Mouse (Mus musculus): ENCODE results near the gene Rplp2. TPM values are rescaled to one million over a fixed set of nuclear protein-coding genes. Genes with fewer than 3 reads are reported as not detected.
A peak's percentile ranks its signal among the peaks of the same experiment; 100 is the strongest.
"Not testable (repeated sequence)": the region's sequence is repeated elsewhere in the genome, so short reads cannot be mapped to it uniquely, and the experiment has no call there.

Gene Rplp2
- polyA plus RNA-seq (2014; fragmentation: Nextera tagmentation; extraction: Ambion mirVana): 740 and 845 TPM in 2 replicates

DNA sequence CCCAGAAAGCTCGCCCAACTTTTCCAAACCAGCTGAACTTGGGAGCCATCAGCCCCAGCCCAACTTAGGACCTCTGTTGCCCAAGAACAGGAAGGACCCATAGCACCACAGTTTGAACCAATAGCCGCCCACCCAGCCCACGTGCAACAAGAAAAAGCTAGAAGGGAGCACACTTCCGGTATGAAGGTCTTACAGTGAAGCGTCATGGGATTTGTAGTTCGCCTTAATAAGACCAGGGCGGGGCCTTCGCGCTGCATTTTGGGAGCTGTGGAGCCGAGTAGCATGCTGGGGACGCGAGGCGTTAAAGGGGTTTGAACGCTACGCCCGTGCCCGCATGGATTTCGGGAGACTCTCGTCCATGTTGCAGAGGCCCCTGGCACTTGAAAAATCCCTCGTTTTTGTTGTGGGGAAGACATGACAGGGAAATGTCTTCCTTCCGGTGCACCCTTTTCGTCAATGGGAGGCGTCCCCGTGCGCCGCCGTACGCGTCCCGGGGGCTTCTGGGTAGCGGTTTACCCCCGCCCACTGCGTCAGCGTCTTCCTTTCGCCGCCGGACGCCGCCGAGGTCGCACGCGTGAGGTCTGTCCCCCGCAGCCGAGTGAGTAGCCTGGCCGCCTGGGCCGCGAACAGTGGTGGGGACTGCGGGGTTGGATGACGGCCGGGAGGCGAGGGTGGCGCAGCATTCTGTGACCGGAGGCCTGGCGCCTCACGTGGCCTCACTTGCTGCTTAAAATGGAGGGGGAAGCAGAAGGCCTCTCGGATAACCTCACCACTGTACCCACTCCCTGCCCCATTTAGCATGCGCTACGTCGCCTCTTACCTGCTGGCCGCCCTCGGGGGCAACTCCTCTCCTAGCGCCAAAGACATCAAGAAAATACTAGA is at the start of gene Rplp2:
Gene Rplp2, plus strand, starts transcription at position 261 of the 882 bp plus-strand sequence.
- H3K9ac ChIP-seq (ENCODE audit: low read length): peak within 1 kb of the TSS; percentile 86
- DNase-seq (ENCODE audit: low spot score): peak; percentile 97
- peak within 1 kb of the TSS; percentile 87 for H3K4me2 ChIP-seq (ENCODE audit: low read length)
- H3K4me1 ChIP-seq (ENCODE audit: control insufficient read depth, insufficient read depth, low read length): peaks cover 22% of the 10 kb centered on the region
- H3K27ac ChIP-seq (ENCODE audit: low read depth, low read length): peak within 1 kb of the TSS; percentile 86
- H3K27me3 ChIP-seq (replicated peaks; ENCODE audit: control insufficient read depth, insufficient read depth, low read length): 0 out of 2 replicates have a peak, but pooled peaks cover 2% of the 10 kb centered on the region
- H3K4me3 ChIP-seq (ENCODE audit: low read depth, low read length): peak within 1 kb of the TSS; percentile 81
- no peaks in the 10 kb centered on the region for H3K9me3 ChIP-seq (replicated peaks; ENCODE audit: control insufficient read depth, low read length)
- WGBS: under 1% methylated on average over 63 of the region's 63 CpGs
- peaks cover 32% of the 10 kb centered on the region for H3K36me3 ChIP-seq (ENCODE audit: control insufficient read depth, insufficient read depth, low read length)
- peak; percentile 95 for ATAC-seq

DNA sequence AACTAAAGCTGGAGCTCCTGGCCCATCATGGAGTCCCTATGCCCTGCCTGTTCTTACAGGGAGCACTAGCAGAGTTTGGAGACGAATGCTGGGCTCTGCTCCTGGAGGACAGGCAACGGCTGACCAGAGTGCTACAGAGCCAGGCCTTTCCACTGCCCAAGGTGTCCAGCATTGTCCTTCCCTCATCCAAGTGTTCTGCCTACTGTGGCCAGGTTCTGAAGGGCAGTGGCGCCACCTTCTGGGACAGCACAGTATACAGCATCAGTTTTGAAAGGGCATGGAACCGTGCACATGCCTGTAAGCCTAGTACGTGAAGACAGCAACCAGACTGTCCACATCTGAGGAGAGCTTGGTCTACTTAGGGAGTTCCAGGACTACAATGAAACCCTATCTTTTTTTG is 43.9 kb upstream of the Rplp2 start:
- H3K9me3 ChIP-seq (replicated peaks; ENCODE audit: control insufficient read depth, low read length): no peaks in the 10 kb centered on the region
- H3K27ac ChIP-seq (ENCODE audit: low read depth, low read length): no peak overlapping the region
- no peaks in the 10 kb centered on the region for H3K27me3 ChIP-seq (replicated peaks; ENCODE audit: control insufficient read depth, insufficient read depth, low read length)
- H3K9ac ChIP-seq (ENCODE audit: low read length): no peak overlapping the region
- no peak overlapping the region for H3K4me3 ChIP-seq (ENCODE audit: low read depth, low read length)
- H3K36me3 ChIP-seq (ENCODE audit: control insufficient read depth, insufficient read depth, low read length): peaks cover 53% of the 10 kb centered on the region
- ATAC-seq: no peak
- no peaks in the 10 kb centered on the region for H3K4me1 ChIP-seq (ENCODE audit: control insufficient read depth, insufficient read depth, low read length)
- WGBS: 44% methylated on average over 5 of the region's 5 CpGs
- no peak overlapping the region for H3K4me2 ChIP-seq (ENCODE audit: low read length)
- peak; percentile 48 for DNase-seq (ENCODE audit: low spot score)

- ATAC-seq: no peak
- Histone ChIP-seq H3K4me3 (ENCODE audit: low read depth, low read length) (no peak overlapping the region), H3K27ac (ENCODE audit: low read depth, low read length) (no peak overlapping the region), H3K27me3 (replicated peaks; ENCODE audit: control insufficient read depth, insufficient read depth, low read length) (no peaks in the 10 kb centered on the region), H3K4me1 (ENCODE audit: control insufficient read depth, insufficient read depth, low read length) (no peaks in the 10 kb centered on the region), H3K4me2 (ENCODE audit: low read length) (no peak overlapping the region), H3K36me3 (ENCODE audit: control insufficient read depth, insufficient read depth, low read length) (peaks cover 48% of the 10 kb centered on the region), H3K9me3 (replicated peaks; ENCODE audit: control insufficient read depth, low read length) (no peaks in the 10 kb centered on the region), H3K9ac (ENCODE audit: low read length) (no peak overlapping the region)
- no peak for DNase-seq (ENCODE audit: low spot score)
- 83% methylated on average over 4 of the region's 4 CpGs for WGBS
These were observed 41.7 kb upstream of the Rplp2 start for GRCm38 (mm10) chr7:141405466-141405865.

GRCm38 (mm10) chr7:141407670-141408069 is 39.5 kb upstream of the Rplp2 start:
- not testable (repeated sequence) for H3K4me3 ChIP-seq (ENCODE audit: low read depth, low read length); H3K27me3 ChIP-seq (replicated peaks; ENCODE audit: control insufficient read depth, insufficient read depth, low read length); H3K9ac ChIP-seq (ENCODE audit: low read length); H3K27ac ChIP-seq (ENCODE audit: low read depth, low read length); ATAC-seq; H3K4me1 ChIP-seq (ENCODE audit: control insufficient read depth, insufficient read depth, low read length); H3K4me2 ChIP-seq (ENCODE audit: low read length); DNase-seq (ENCODE audit: low spot score); H3K9me3 ChIP-seq (replicated peaks; ENCODE audit: control insufficient read depth, low read length)
- H3K36me3 ChIP-seq (ENCODE audit: control insufficient read depth, insufficient read depth, low read length): peaks cover 26% of the 10 kb centered on the region
- 98% methylated on average over 7 of the region's 7 CpGs for WGBS

DNA sequence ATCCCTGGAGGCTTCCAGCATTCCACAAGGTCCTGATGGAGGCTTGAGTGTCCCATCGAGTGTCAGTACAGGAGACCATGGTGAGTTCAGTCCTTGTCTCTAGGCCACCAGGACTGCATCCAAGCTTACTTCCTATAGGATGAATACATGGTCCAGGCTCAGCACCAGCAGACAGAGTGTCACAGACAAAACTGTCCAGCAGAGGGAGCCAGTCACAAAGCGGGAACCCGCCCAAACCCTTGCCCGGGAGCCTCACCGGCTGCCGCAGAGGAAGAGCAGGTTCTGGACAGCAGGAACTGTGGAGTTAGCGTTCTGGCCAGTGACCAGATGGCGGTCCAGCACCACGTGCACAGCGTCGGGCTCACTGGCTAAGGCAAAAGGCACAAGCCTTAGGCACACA is 38.3 kb upstream of the Rplp2 start:
- Histone ChIP-seq H3K4me3 (ENCODE audit: low read depth, low read length) (no peak overlapping the region), H3K4me2 (ENCODE audit: low read length) (no peak overlapping the region), H3K9me3 (replicated peaks; ENCODE audit: control insufficient read depth, low read length) (no peaks in the 10 kb centered on the region), H3K4me1 (ENCODE audit: control insufficient read depth, insufficient read depth, low read length) (peaks cover 4% of the 10 kb centered on the region; the same call in 1 of the 2 replicates), H3K9ac (ENCODE audit: low read length) (peak overlapping the region; percentile 25; the same call in 1 of the 2 replicates), H3K36me3 (ENCODE audit: control insufficient read depth, insufficient read depth, low read length) (peaks cover 19% of the 10 kb centered on the region), H3K27ac (ENCODE audit: low read depth, low read length) (no peak overlapping the region), H3K27me3 (replicated peaks; ENCODE audit: control insufficient read depth, insufficient read depth, low read length) (no peaks in the 10 kb centered on the region)
- peak; percentile 90 for DNase-seq (ENCODE audit: low spot score)
- ATAC-seq: peak; percentile 75
- WGBS: 6% methylated on average over 11 of the region's 11 CpGs

DNA sequence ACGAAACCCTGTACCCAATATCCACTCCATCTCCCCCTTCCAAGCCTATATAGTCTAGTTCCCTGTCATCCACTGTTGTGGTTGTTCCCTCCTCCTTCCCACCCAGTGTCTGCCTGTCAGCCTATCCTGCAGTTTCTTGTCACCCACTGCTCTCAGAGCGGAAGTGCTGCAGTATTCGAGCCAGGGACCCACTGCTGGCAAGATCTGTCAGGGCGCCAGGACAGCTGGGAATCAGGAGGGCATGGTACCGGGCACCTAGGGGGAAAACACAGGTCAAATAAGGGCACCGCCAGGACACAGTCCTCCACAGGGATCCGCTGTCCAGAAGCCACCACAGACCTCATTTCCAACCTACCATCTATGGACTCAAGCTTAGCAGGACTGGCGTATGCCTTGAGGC is 36.5 kb upstream of the Rplp2 start:
- WGBS: 92% methylated on average over 8 of the region's 8 CpGs
- no peak overlapping the region for H3K4me2 ChIP-seq (ENCODE audit: low read length)
- ATAC-seq: no peak
- DNase-seq (ENCODE audit: low spot score): no peak
- no peaks in the 10 kb centered on the region for H3K9me3 ChIP-seq (replicated peaks; ENCODE audit: control insufficient read depth, low read length)
- H3K36me3 ChIP-seq (ENCODE audit: control insufficient read depth, insufficient read depth, low read length): peaks cover 19% of the 10 kb centered on the region
- H3K4me3 ChIP-seq (ENCODE audit: low read depth, low read length): no peak overlapping the region
- H3K27me3 ChIP-seq (replicated peaks; ENCODE audit: control insufficient read depth, insufficient read depth, low read length): no peaks in the 10 kb centered on the region
- H3K27ac ChIP-seq (ENCODE audit: low read depth, low read length): no peak overlapping the region
- peaks cover 7% of the 10 kb centered on the region; the same call in 1 of the 2 replicates for H3K4me1 ChIP-seq (ENCODE audit: control insufficient read depth, insufficient read depth, low read length)
- no peak overlapping the region for H3K9ac ChIP-seq (ENCODE audit: low read length)

DNA sequence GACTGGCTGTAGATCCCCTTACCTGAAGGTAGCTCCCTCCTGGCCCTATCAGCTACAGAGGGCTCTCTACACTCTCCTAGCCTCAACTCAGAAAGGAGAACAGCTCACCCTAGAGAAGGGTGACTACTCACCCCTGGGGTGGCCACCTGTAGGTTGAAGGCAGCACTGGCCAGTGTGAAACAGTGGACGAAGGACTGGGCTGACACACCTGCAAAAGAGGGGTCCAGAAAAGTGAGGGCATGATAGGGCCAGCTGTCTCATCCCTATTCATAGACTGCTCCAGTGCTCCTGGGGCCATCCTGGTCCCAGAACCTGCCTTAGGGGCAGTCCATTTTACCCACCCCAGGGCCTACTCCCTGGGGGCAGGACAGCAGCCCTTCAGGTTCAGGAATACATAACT is 35.5 kb upstream of the Rplp2 start:
- DNase-seq (ENCODE audit: low spot score): no peak
- no peak overlapping the region for H3K4me3 ChIP-seq (ENCODE audit: low read depth, low read length)
- peaks cover 7% of the 10 kb centered on the region; the same call in 1 of the 2 replicates for H3K4me1 ChIP-seq (ENCODE audit: control insufficient read depth, insufficient read depth, low read length)
- ATAC-seq: no peak
- H3K4me2 ChIP-seq (ENCODE audit: low read length): no peak overlapping the region
- no peaks in the 10 kb centered on the region for H3K27me3 ChIP-seq (replicated peaks; ENCODE audit: control insufficient read depth, insufficient read depth, low read length)
- H3K27ac ChIP-seq (ENCODE audit: low read depth, low read length): no peak overlapping the region
- H3K9ac ChIP-seq (ENCODE audit: low read length): no peak overlapping the region
- H3K36me3 ChIP-seq (ENCODE audit: control insufficient read depth, insufficient read depth, low read length): peaks cover 19% of the 10 kb centered on the region
- no peaks in the 10 kb centered on the region for H3K9me3 ChIP-seq (replicated peaks; ENCODE audit: control insufficient read depth, low read length)
- WGBS: 95% methylated on average over 1 of the region's 1 CpGs

DNA sequence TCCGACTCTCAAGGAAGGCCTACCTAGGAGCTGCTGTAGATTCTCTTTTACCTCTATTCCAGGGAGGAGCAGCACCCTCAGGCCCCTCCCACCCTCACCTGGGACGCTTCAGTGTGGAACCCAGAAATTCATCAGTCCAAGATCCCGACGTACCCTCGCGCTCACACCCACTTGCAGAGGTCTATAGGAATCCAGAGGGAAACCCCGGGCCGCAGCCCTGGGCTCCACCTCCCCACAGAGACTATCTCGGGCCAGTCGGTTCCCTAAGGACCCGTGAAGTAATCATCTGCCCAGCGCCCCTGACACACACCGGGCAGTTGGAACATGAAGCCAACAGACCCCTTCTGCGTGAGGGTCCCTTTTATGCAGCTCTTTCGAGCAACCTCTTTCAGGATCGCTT is 33.8 kb upstream of the Rplp2 start:
- DNase-seq (ENCODE audit: low spot score): no peak
- 3% methylated on average over 16 of the region's 16 CpGs for WGBS
- H3K27me3 ChIP-seq (replicated peaks; ENCODE audit: control insufficient read depth, insufficient read depth, low read length): no peaks in the 10 kb centered on the region

More for the DNA sequence above, 33.8 kb upstream of the Rplp2 start:
- H3K4me1 ChIP-seq (ENCODE audit: control insufficient read depth, insufficient read depth, low read length): peaks cover 7% of the 10 kb centered on the region; the same call in 1 of the 2 replicates
- H3K9ac ChIP-seq (ENCODE audit: low read length): peak overlapping the region; percentile 87
- ATAC-seq: peak; percentile 11
- no peaks in the 10 kb centered on the region for H3K9me3 ChIP-seq (replicated peaks; ENCODE audit: control insufficient read depth, low read length)
- peak overlapping the region; percentile 72 for H3K4me3 ChIP-seq (ENCODE audit: low read depth, low read length)
- H3K4me2 ChIP-seq (ENCODE audit: low read length): peak overlapping the region; percentile 72
- H3K27ac ChIP-seq (ENCODE audit: low read depth, low read length): peak overlapping the region; percentile 49; the same call in 1 of the 2 replicates
- peaks cover 15% of the 10 kb centered on the region for H3K36me3 ChIP-seq (ENCODE audit: control insufficient read depth, insufficient read depth, low read length)
